Mouse (Mus musculus) liver, embryonic 14.5 days (tissue): ENCODE results near the gene Ckap2l.

Experiments
- CTCF ChIP-seq: IDR thresholded peaks from 2 replicates; pipeline ENCODE4 v1.5.1; 2016; ENCODE audit warnings: antibody characterized with exemption, low read depth, control low read depth
- EP300 ChIP-seq: IDR thresholded peaks from 2 replicates; pipeline ENCODE4 v1.6.1; 2016; ENCODE audit warnings: antibody characterized with exemption, low read depth

DNA sequence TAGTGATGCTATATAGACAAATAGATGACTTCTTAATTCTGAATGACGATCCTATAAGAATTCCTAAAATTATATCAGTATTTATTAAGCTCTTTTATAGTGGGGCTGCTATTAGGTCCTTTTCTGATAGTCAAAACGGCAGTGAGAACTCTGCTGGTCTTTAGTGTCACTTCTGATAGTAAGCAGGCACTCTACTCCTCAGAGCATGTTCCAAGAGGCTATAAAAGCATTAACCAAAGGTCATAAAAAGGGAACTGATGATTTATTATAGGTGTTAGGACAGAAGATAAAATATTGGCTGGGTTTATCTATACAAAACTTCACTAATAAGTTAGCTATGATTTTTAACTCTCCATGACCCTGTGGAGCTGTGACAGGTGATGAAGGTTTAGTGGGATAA is 42.9 kb downstream of the Ckap2l start:
- no peak for TF ChIP-seq CTCF
- TF ChIP-seq EP300: no peak
